Mouse (Mus musculus) kidney, embryonic 14.5 days (tissue): ENCODE results near the gene Mipep. TPM values are rescaled to one million over a fixed set of nuclear protein-coding genes. Genes with fewer than 3 reads are reported as not detected.

Experiments
- ATAC-seq: fragments of 200-750 bp; cut with Nextera tagmentation; 2 replicates; pipeline ENCODE4 v1.8.0; 2017; ENCODE audit warnings: moderate number of reproducible peaks, mild to moderate bottlenecking, moderate TSS enrichment, moderate library complexity; ENCODE audit not compliant: low FRiP score, low TSS enrichment
- H3K27ac ChIP-seq: fragments of 300-500 bp; sonication (generic); 2 replicates; pipeline ENCODE4 v1.5.1; 2014; ENCODE audit warnings: low read depth, mild to moderate bottlenecking, low read length, moderate library complexity, mixed read lengths
- H3K27me3 ChIP-seq: fragments of 300-500 bp; sonication (generic); 2 replicates; pipeline ENCODE4 v1.6.1; 2014; ENCODE audit warnings: mild to moderate bottlenecking, low read length; ENCODE audit not compliant: control insufficient read depth, insufficient read depth
- H3K36me3 ChIP-seq: fragments of 300-500 bp; sonication (generic); 2 replicates; pipeline ENCODE4 v1.6.1; 2014; ENCODE audit warnings: low read length, mixed read lengths; ENCODE audit not compliant: control insufficient read depth, insufficient read depth
- H3K4me1 ChIP-seq: fragments of 300-500 bp; sonication (generic); 2 replicates; pipeline ENCODE4 v1.6.1; 2014; ENCODE audit warnings: low read length, mixed read lengths; ENCODE audit not compliant: control insufficient read depth, insufficient read depth
- H3K4me2 ChIP-seq: fragments of 300-500 bp; sonication (generic); replicated peaks from 2 replicates; pipeline ENCODE4 v1.6.1; 2014; ENCODE audit warnings: low read depth, mild to moderate bottlenecking, low read length
- H3K4me3 ChIP-seq: fragments of 300-500 bp; sonication (generic); 2 replicates; pipeline ENCODE4 v1.5.1; 2014; ENCODE audit warnings: mild to moderate bottlenecking, low read length
- H3K9ac ChIP-seq: fragments of 300-500 bp; sonication (generic); 2 replicates; pipeline ENCODE4 v1.6.1; 2014; ENCODE audit warnings: low read depth, mild to moderate bottlenecking, low read length, moderate library complexity
- H3K9me3 ChIP-seq: fragments of 300-500 bp; sonication (generic); 2 replicates; pipeline ENCODE4 v1.6.1; 2016; ENCODE audit warnings: low read length; ENCODE audit not compliant: control insufficient read depth
- WGBS: fragments of 180-500 bp; shearing (Covaris S2); extraction: QIAGEN DNeasy Blood & Tissue Kit; methylation state at CpG from one replicate; pipeline ENCODE4 v1.1.7; 2014; 5-methylcytosine and 5-hydroxymethylcytosine counted together
- polyA plus RNA-seq: library from polyadenylated mRNA; unstranded; fragments of >200 nt; fragmentation: Nextera tagmentation; extraction: Ambion mirVana; gene quantifications from 2 replicates; pipeline ENCODE4 v1.2.1, GENCODE M21; 2014

Gene Mipep
- polyA plus RNA-seq, 1 experiment from 2014 or later: 26.5 TPM

DNA sequence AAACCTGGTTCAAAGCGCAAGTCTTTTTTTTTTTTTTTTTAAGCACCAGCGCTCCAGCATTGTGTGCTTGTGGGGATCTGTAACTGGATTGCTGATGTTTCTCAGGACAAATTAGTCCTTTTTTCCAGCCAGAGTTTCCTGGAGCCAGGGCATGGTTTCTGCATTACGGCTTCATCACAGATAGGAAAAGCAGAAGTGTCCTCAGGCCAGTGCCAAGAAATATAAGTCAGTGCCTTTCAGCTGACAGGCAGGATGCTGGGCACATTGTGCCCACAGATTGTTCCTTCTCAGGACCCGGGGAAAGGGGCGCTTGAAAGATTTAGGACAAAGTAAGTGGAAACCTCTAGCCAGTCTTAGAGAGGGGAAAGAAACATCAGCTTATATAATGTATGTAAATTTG lies 20.6 kb upstream of the Mipep start:
- Histone ChIP-seq H3K4me1 (0 out of 2 replicates have a peak, but pooled peaks cover 3% of the 10 kb centered on the region), H3K9ac (no peak overlapping the region), H3K4me3 (no peak overlapping the region), H3K27ac (no peak overlapping the region), H3K27me3 (no peaks in the 10 kb centered on the region), H3K36me3 (peaks cover 16% of the 10 kb centered on the region), H3K4me2 (no peak overlapping the region), H3K9me3 (no peaks in the 10 kb centered on the region)
- 83% methylated on average over 5 of the region's 5 CpGs for WGBS
- no peak for ATAC-seq

- WGBS: 51% methylated on average over 4 of the region's 4 CpGs
- no peak overlapping the region; the same call in 1 of the 2 replicates for H3K27ac ChIP-seq
- H3K4me2 ChIP-seq: no peak overlapping the region
- no peak overlapping the region for H3K9ac ChIP-seq
- H3K4me3 ChIP-seq: no peak overlapping the region
- no peaks in the 10 kb centered on the region for H3K9me3 ChIP-seq
- H3K36me3 ChIP-seq: peaks cover 16% of the 10 kb centered on the region
- ATAC-seq: no peak
- 0 out of 2 replicates have a peak, but pooled peaks cover 3% of the 10 kb centered on the region for H3K4me1 ChIP-seq
- H3K27me3 ChIP-seq: no peaks in the 10 kb centered on the region
Measured at GRCm38 (mm10) chr14:60764526-60764925, 19.8 kb upstream of the Mipep start.

DNA sequence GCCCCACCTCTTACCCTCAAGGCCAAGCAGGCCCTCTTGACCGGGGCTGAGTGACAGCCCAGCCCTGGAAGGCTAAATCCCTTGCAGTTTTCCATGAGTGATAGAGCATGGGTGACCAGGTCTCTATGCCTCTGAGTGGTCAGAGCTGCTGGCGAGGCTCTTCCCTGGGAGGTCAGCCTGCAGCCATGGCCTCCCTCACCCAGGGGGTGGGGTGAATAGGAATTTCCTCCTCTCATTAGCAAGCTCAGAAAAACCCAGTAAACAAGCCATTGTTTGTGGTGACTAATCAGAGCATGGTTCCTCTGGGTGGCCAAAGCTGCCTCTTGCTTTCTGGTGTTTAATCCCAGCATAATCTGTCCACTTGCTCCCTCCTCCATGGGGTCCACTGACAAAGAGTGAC lies 19.3 kb upstream of the Mipep start:
- H3K9me3 ChIP-seq: no peaks in the 10 kb centered on the region
- H3K4me3 ChIP-seq: no peak overlapping the region
- 0 out of 2 replicates have a peak, but pooled peaks cover 3% of the 10 kb centered on the region for H3K4me1 ChIP-seq
- peak; percentile 25; the same call in 1 of the 2 replicates for ATAC-seq
- peaks cover 16% of the 10 kb centered on the region for H3K36me3 ChIP-seq
- no peak overlapping the region for H3K4me2 ChIP-seq
- no peaks in the 10 kb centered on the region for H3K27me3 ChIP-seq
- 37% methylated on average over 2 of the region's 2 CpGs for WGBS
- no peak overlapping the region for H3K9ac ChIP-seq
- H3K27ac ChIP-seq: no peak overlapping the region; the same call in 1 of the 2 replicates

DNA sequence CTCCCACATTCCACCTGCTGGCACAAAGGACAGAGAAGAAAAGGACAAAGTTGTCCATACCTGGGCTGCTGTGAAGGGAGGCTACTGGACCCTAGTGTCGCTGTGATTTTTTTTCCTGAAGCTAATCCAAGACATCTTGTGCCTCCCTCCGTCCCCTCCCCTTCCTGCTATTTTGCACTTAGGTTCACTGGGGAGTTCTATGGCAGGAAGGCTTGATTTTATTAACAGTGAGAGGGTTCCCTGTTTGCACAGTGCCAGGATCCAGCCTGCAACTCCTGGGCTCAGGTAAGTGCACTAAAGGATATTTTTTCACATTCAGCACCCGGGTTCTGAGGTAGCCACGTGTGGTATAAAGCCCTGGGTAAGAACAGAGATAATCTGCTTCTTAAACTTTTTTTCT lies 16.5 kb upstream of the Mipep start, which contains the start of gene C1qtnf9:
TSS of gene C1qtnf9 (plus strand) at position 251 of the 400 bp plus-strand sequence.
- 74% methylated on average over 4 of the region's 4 CpGs for WGBS
- Histone ChIP-seq H3K4me2 (no peak within 1 kb of the TSS), H3K4me1 (0 out of 2 replicates have a peak, but pooled peaks cover 3% of the 10 kb centered on the region), H3K9ac (no peak within 1 kb of the TSS), H3K9me3 (no peaks in the 10 kb centered on the region), H3K36me3 (no peaks in the 10 kb centered on the region; the same call in 1 of the 2 replicates), H3K4me3 (no peak within 1 kb of the TSS), H3K27ac (no peak within 1 kb of the TSS), H3K27me3 (no peaks in the 10 kb centered on the region)
- ATAC-seq: no peak

GRCm38 (mm10) chr14:60769340-60769739 lies 15.0 kb upstream of the Mipep start:
- Histone ChIP-seq H3K36me3 (no peaks in the 10 kb centered on the region), H3K4me2 (no peak overlapping the region), H3K27ac (no peak overlapping the region), H3K4me3 (no peak overlapping the region), H3K9me3 (no peaks in the 10 kb centered on the region), H3K27me3 (no peaks in the 10 kb centered on the region), H3K4me1 (no peaks in the 10 kb centered on the region), H3K9ac (no peak overlapping the region)
- 37% methylated on average over 6 of the region's 6 CpGs for WGBS
- no peak for ATAC-seq

- no peak for ATAC-seq
- no peaks in the 10 kb centered on the region for H3K36me3 ChIP-seq
- H3K9ac ChIP-seq: no peak overlapping the region
- H3K4me3 ChIP-seq: no peak overlapping the region
- no peaks in the 10 kb centered on the region for H3K9me3 ChIP-seq
- H3K27me3 ChIP-seq: no peaks in the 10 kb centered on the region
- no peak overlapping the region for H3K27ac ChIP-seq
- 76% methylated on average over 6 of the region's 6 CpGs for WGBS
- H3K4me2 ChIP-seq: no peak overlapping the region
- H3K4me1 ChIP-seq: no peaks in the 10 kb centered on the region
Measured at GRCm38 (mm10) chr14:60770594-60770993, 13.8 kb upstream of the Mipep start.

DNA sequence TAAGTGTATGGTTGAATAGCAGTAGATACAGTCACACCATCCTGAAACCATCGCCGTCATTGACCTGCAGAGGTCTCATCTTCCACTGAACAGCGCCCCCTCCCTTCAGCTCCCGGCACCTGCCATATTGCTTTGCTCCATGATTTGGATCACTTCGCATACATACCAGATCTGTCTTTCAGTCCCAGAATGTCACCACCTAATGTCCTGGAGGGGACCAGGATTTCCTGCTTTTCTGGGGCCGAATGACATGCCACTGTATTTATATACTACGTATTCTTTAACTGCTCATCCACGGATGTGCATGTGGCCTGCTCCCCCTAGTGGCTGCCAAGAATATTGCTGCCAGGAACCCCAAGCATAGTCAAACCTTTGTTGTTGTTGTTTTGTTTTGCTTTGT lies 13.3 kb upstream of the Mipep start:
- no peak overlapping the region for H3K27ac ChIP-seq
- no peaks in the 10 kb centered on the region for H3K9me3 ChIP-seq
- H3K9ac ChIP-seq: no peak overlapping the region
- H3K27me3 ChIP-seq: no peaks in the 10 kb centered on the region
- 7% methylated on average over 8 of the region's 8 CpGs for WGBS
- peak overlapping the region; percentile 37 for H3K4me2 ChIP-seq
- H3K36me3 ChIP-seq: no peaks in the 10 kb centered on the region
- 0 out of 2 replicates have a peak overlapping the region, but pooled peaks have one; percentile 13 for H3K4me3 ChIP-seq
- H3K4me1 ChIP-seq: no peaks in the 10 kb centered on the region
- ATAC-seq: no peak

DNA sequence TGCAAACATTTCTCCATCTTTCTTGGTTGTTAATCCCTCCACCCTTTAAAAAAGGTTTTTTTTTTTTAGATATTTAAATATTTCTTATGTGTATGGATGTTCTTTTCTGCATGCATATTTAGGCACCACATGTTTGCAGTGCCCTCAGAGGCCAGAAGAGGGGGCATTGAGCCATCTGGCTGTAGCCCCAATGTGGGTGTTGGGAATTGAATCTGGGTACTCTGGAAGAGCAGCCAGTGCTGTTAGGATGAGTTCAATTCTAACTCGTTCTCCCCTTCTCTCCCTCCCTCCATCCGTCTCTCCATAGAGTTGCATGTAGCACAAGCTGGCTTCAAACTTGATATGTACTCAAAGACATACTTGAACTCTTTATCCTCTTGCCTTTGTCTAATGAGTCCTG lies 10.9 kb upstream of the Mipep start:
- Histone ChIP-seq H3K9ac (no peak overlapping the region), H3K4me2 (no peak overlapping the region), H3K9me3 (no peaks in the 10 kb centered on the region), H3K36me3 (no peaks in the 10 kb centered on the region), H3K4me3 (no peak overlapping the region), H3K27me3 (no peaks in the 10 kb centered on the region), H3K4me1 (no peaks in the 10 kb centered on the region), H3K27ac (no peak overlapping the region)
- 82% methylated on average over 2 of the region's 2 CpGs for WGBS
- ATAC-seq: no peak

GRCm38 (mm10) chr14:60776521-60776920 lies 7.9 kb upstream of the Mipep start:
- H3K4me3 ChIP-seq: no peak overlapping the region
- no peak for ATAC-seq
- H3K9ac ChIP-seq: no peak overlapping the region

More at GRCm38 (mm10) chr14:60776521-60776920, 7.9 kb upstream of the Mipep start:
- WGBS: 80% methylated on average over 8 of the region's 8 CpGs
- Histone ChIP-seq H3K4me1 (no peaks in the 10 kb centered on the region), H3K27me3 (no peaks in the 10 kb centered on the region), H3K4me2 (no peak overlapping the region), H3K9me3 (no peaks in the 10 kb centered on the region), H3K36me3 (no peaks in the 10 kb centered on the region), H3K27ac (no peak overlapping the region)
